Mouse (Mus musculus) C2C12 (cell line): ENCODE results near the gene Sde2. TPM values are rescaled to one million over a fixed set of nuclear protein-coding genes. Genes with fewer than 3 reads are reported as not detected.

ENCODE experiments used
- H3K27me3 ChIP-seq: one replicate; pipeline ENCODE4 v1.6.1; 2011; ENCODE audit not compliant: control insufficient read depth, insufficient read depth, insufficient read length
- H3K36me3 ChIP-seq: one replicate; pipeline ENCODE4 v1.6.1; 2011; ENCODE audit not compliant: control insufficient read depth, insufficient read depth
- H3K4me3 ChIP-seq: one replicate; pipeline ENCODE4 v1.5.1; 2011; ENCODE audit warnings: mild to moderate bottlenecking, control low read depth; ENCODE audit not compliant: poor library complexity, insufficient read depth, severe bottlenecking
- H3K79me2 ChIP-seq: one replicate; pipeline ENCODE4 v1.6.1; 2011; ENCODE audit not compliant: control insufficient read depth, insufficient read depth
- H3K79me3 ChIP-seq: one replicate; pipeline ENCODE4 v1.6.1; 2011; ENCODE audit warnings: low read depth, control low read depth
- H3ac ChIP-seq: one replicate; pipeline ENCODE3; 2011; ENCODE audit warnings: low read depth; ENCODE audit not compliant: control insufficient read depth, insufficient read length
- CEBPB ChIP-seq: IDR thresholded peaks from one replicate; pipeline ENCODE4 v1.6.1; 2011; ENCODE audit warnings: low read depth, mild to moderate bottlenecking, control low read depth, moderate library complexity
- CTCF ChIP-seq: IDR thresholded peaks from one replicate; pipeline ENCODE4 v1.5.1; 2011; ENCODE audit not compliant: control insufficient read depth, insufficient read depth, insufficient read length
- FOSL1 ChIP-seq: IDR thresholded peaks from one replicate; pipeline ENCODE4 v1.8.0; 2011; ENCODE audit warnings: mild to moderate bottlenecking, low read length; ENCODE audit not compliant: poor library complexity, insufficient read depth, severe bottlenecking
- MAX ChIP-seq: IDR thresholded peaks from one replicate; pipeline ENCODE4 v1.6.1; 2011; ENCODE audit warnings: mild to moderate bottlenecking, control low read depth
- MYOD1 ChIP-seq: IDR thresholded peaks from one replicate; pipeline ENCODE4 v1.6.1; 2011; ENCODE audit warnings: low read depth; ENCODE audit not compliant: control insufficient read depth, insufficient read length
- MYOG ChIP-seq: IDR thresholded peaks from one replicate; pipeline ENCODE4 v1.6.1; 2011; ENCODE audit not compliant: control insufficient read depth, insufficient read length; ENCODE audit errors: extremely low read depth
- USF1 ChIP-seq: IDR thresholded peaks from one replicate; pipeline ENCODE4 v1.6.1; 2011; ENCODE audit warnings: low read depth, mild to moderate bottlenecking, control low read depth, moderate library complexity
- long read RNA-seq, 2 experiments: library from polyadenylated mRNA; unstranded; transcript quantifications; one replicate each; pipeline ENCODE4 v2.0.0; 2019 to 2020
- polyA plus RNA-seq: library from polyadenylated mRNA; unstranded; fragments of >200 nt; fragmentation: generic; extraction: Trizol; gene quantifications from one replicate; pipeline ENCODE4 v1.2.1, GENCODE M21; 2012; ENCODE audit warnings: missing spikeins

The Sde2 gene
- polyA plus RNA-seq = 17.7 TPM
- long read RNA-seq, experiment 1, transcript Sde2-201 (7 exons, 3,213 nt) = major isoform, 28 of 39 reads
- long read RNA-seq, experiment 1, partial matches to known transcripts = 8 of 39 reads
- long read RNA-seq, experiment 1, other reads (novel, unspliced or antisense) = 1 of 39 reads
- long read RNA-seq, experiment 2, transcript Sde2-201 (7 exons, 3,213 nt) = major isoform, 278 of 286 reads
- long read RNA-seq, experiment 2, partial matches to known transcripts = 3 of 286 reads
- long read RNA-seq, experiment 2, other reads (novel, unspliced or antisense) = 4 of 286 reads

- Histone ChIP-seq H3K27me3 (no peaks in the 10 kb centered on the region), H3K79me2 (peaks cover 46% of the 10 kb centered on the region), H3K79me3 (peaks cover 37% of the 10 kb centered on the region), H3ac (peak within 1 kb of the TSS; percentile 95), H3K4me3 (peak within 1 kb of the TSS; percentile 89), H3K36me3 (peaks cover 10% of the 10 kb centered on the region)
- TF ChIP-seq FOSL1 = no peak
- TF ChIP-seq USF1 = peak; percentile 99
- no peak for TF ChIP-seq CEBPB
- peak; percentile 79 for TF ChIP-seq MAX
- no peak for TF ChIP-seq MYOD1
- TF ChIP-seq MYOG = no peak
- no peak for TF ChIP-seq CTCF
Measured at GRCm38 (mm10) chr1:180850316-180851270, at the start of gene Sde2. TSS of gene Sde2 (plus strand) at chr1:180851127.

GRCm38 (mm10) chr1:180801466-180801994 is 49.4 kb upstream of the Sde2 start:
- peaks cover 57% of the 10 kb centered on the region for H3K36me3 ChIP-seq
- no peak overlapping the region for H3ac ChIP-seq
- H3K27me3 ChIP-seq = no peaks in the 10 kb centered on the region
- H3K79me3 ChIP-seq = peaks cover 4% of the 10 kb centered on the region
- peaks cover 24% of the 10 kb centered on the region for H3K79me2 ChIP-seq
- no peak overlapping the region for H3K4me3 ChIP-seq
- TF ChIP-seq MYOD1 (no peak), CTCF (no peak), USF1 (no peak), MAX (no peak), MYOG (no peak), FOSL1 (no peak), CEBPB (no peak)

- peaks cover 47% of the 10 kb centered on the region for H3K79me2 ChIP-seq
- peaks cover 80% of the 10 kb centered on the region for H3K36me3 ChIP-seq
- H3K79me3 ChIP-seq = peaks cover 23% of the 10 kb centered on the region
- no peak overlapping the region for H3ac ChIP-seq
- H3K27me3 ChIP-seq = no peaks in the 10 kb centered on the region
- no peak overlapping the region for H3K4me3 ChIP-seq
- TF ChIP-seq MYOD1 = no peak
- no peak for TF ChIP-seq CTCF
- TF ChIP-seq MAX = no peak
- no peak for TF ChIP-seq FOSL1
- no peak for TF ChIP-seq USF1
- no peak for TF ChIP-seq MYOG
- no peak for TF ChIP-seq CEBPB
Measured at GRCm38 (mm10) chr1:180803881-180804280, 47.0 kb upstream of the Sde2 start.

- Histone ChIP-seq H3ac (no peak overlapping the region), H3K27me3 (no peaks in the 10 kb centered on the region), H3K36me3 (peaks cover 78% of the 10 kb centered on the region), H3K79me2 (peaks cover 92% of the 10 kb centered on the region), H3K79me3 (peaks cover 62% of the 10 kb centered on the region), H3K4me3 (no peak overlapping the region)
- TF ChIP-seq FOSL1 (no peak), CEBPB (no peak), MAX (no peak), CTCF (no peak), USF1 (no peak), MYOG (no peak), MYOD1 (no peak)
Measured at GRCm38 (mm10) chr1:180808831-180809230, 42.1 kb upstream of the Sde2 start.

GRCm38 (mm10) chr1:180810976-180811375 is 40.0 kb upstream of the Sde2 start:
- Histone ChIP-seq H3K4me3 (peak overlapping the region; percentile 82), H3K79me3 (peaks cover 58% of the 10 kb centered on the region), H3K79me2 (peaks cover 74% of the 10 kb centered on the region), H3ac (no peak overlapping the region), H3K36me3 (peaks cover 57% of the 10 kb centered on the region), H3K27me3 (no peaks in the 10 kb centered on the region)
- TF ChIP-seq MYOD1 (no peak), CTCF (no peak), CEBPB (no peak), USF1 (no peak), FOSL1 (no peak), MYOG (no peak), MAX (no peak)
